Comparison of ENCODE assay signal across 8 mouse cellular contexts in the genomic region with DNA sequence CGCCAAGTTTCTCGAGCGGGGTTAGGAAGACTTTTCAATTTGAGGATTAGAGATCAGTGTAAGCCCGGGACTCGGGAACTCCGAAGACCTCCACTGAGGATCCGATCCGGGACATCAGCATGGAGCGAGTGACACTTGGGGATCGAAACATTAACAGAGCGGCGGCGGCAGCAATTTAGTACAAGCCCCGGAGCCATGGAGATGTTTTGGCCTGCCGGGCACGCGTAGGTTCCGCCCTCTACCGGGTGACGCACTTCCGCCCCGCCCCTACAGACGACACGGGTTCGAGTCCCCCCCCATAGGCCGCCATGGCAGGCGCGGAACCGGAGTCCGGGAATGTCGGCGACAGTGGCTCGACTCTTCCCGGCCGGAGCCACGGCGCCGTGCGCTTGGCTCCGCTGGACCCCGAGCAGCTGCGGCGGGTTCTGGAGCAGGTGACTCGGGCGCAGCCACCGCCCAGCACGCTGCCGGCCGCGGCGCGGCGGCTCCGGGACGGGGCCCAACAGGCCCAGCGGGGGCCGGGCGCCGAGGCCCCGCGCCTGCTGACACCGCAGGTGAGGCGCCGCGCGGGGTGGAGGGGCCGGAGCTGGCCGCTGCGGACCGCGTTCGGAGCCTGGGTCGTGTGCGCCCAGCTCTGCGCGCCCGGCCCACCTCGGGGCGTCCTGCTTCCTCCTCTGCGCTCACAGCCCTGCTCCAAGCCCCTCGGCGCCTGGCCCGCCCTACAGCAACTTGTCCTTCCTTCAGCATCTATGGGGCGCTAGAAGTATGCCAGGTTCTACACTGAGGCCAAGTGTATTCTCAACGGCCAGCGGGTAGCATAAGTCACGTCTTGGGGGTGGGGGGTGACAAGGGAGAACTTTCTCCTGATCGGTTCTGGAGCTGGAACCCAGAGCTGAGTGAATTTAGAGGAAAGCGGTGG. TPM values are rescaled to one million over a fixed set of nuclear protein-coding genes. Genes with fewer than 3 reads are reported as not detected.
DNase-seq lines count a peak whose midpoint lies in the region; ATAC-seq lines count a peak whose summit lies in the region.

Zfp839 (plus strand) TSS at position 244 of the 919 bp plus-strand sequence.

- no peaks in the 10 kb centered on the region for H3K9me3 ChIP-seq in heart, embryonic 14.5 days (ENCODE audit: control insufficient read depth, low read length)
- H3K9me3 ChIP-seq in liver, embryonic 13.5 days (replicated peaks) = no peaks in the 10 kb centered on the region
- no peaks in the 10 kb centered on the region for H3K9me3 ChIP-seq in stomach, embryonic 15.5 days

- H3K27me3 ChIP-seq in heart, embryonic 14.5 days (ENCODE audit: control insufficient read depth, insufficient read depth, low read length) = no peaks in the 10 kb centered on the region
- H3K27me3 ChIP-seq in liver, embryonic 13.5 days = no peaks in the 10 kb centered on the region
- H3K27me3 ChIP-seq in stomach, embryonic 15.5 days (replicated peaks) = no peaks in the 10 kb centered on the region

- peak within 1 kb of the TSS; percentile 90 for H3K9ac ChIP-seq in heart, embryonic 14.5 days (ENCODE audit: low read length)
- peak within 1 kb of the TSS; percentile 88 for H3K9ac ChIP-seq in liver, embryonic 13.5 days
- H3K9ac ChIP-seq in stomach, embryonic 15.5 days = peak within 1 kb of the TSS; percentile 65

- under 1% methylated on average over 84 of the region's 89 CpGs for WGBS in heart, embryonic 14.5 days
- under 1% methylated on average over 89 of the region's 89 CpGs for WGBS in liver, embryonic 13.5 days (ENCODE audit: insufficient replicate concordance)
- WGBS in stomach, embryonic 15.5 days = under 1% methylated on average over 83 of the region's 89 CpGs

- peak; percentile 73 for DNase-seq in CD4-positive, CD25-positive, alpha-beta regulatory T cell, adult 2 months (ENCODE audit: low read depth, low spot score)
- DNase-seq in fibroblast of lung, adult 2 months (ENCODE audit: low read depth) = peak; percentile 44
- peak; percentile 91 for DNase-seq in kidney, postnatal 14 days
- DNase-seq in liver, embryonic 13.5 days = peak; percentile 72
- DNase-seq in natural killer cell, adult 2 months (ENCODE audit: low spot score in 2 of 2) = peak; percentile 38 to 71

- peak within 1 kb of the TSS; percentile 89 for H3K4me3 ChIP-seq in brown adipose tissue, adult 24 weeks (ENCODE audit: insufficient read depth, low read depth, low read length)
- H3K4me3 ChIP-seq in heart, embryonic 14.5 days (ENCODE audit: control insufficient read depth in 1 of 2, insufficient read depth in 1 of 2, low read depth in 1 of 2, low read length in 2 of 2) = peak within 1 kb of the TSS; percentile 89 to 93
- peak within 1 kb of the TSS; percentile 83 for H3K4me3 ChIP-seq in liver, embryonic 13.5 days (replicated peaks)
- peak within 1 kb of the TSS; percentile 80 for H3K4me3 ChIP-seq in stomach, embryonic 15.5 days (replicated peaks)

- ATAC-seq in heart, embryonic 14.5 days (ENCODE audit: insufficient number of reproducible peaks, insufficient read depth, low FRiP score, low read depth) = peak; percentile 72
- peak; percentile 64 for ATAC-seq in liver, embryonic 13.5 days (ENCODE audit: low read depth)
- peak; percentile 63 for ATAC-seq in stomach, embryonic 15.5 days (ENCODE audit: insufficient read depth, low FRiP score, low read depth)

- H3K4me2 ChIP-seq in heart, embryonic 14.5 days (ENCODE audit: low read length) = peak within 1 kb of the TSS; percentile 74
- peak within 1 kb of the TSS; percentile 81 for H3K4me2 ChIP-seq in liver, embryonic 13.5 days
- peak within 1 kb of the TSS; percentile 78 for H3K4me2 ChIP-seq in stomach, embryonic 15.5 days

- peaks cover 3% of the 10 kb centered on the region for H3K36me3 ChIP-seq in heart, embryonic 14.5 days (ENCODE audit: control insufficient read depth, insufficient read depth, low read length)
- no peaks in the 10 kb centered on the region for H3K36me3 ChIP-seq in liver, embryonic 13.5 days
- H3K36me3 ChIP-seq in stomach, embryonic 15.5 days = peaks cover under 1% of the 10 kb centered on the region; the same call in 1 of the 2 replicates

- H3K27ac ChIP-seq in brown adipose tissue, adult 24 weeks (replicated peaks; ENCODE audit: low read depth, low read length) = peak within 1 kb of the TSS; percentile 78
- H3K27ac ChIP-seq in heart, embryonic 14.5 days (replicated peaks in 1 of 2; ENCODE audit: control insufficient read depth in 1 of 2, insufficient read depth in 1 of 2, low read depth in 2 of 2, low read length in 2 of 2) = peak within 1 kb of the TSS; percentile 48 to 75
- H3K27ac ChIP-seq in liver, embryonic 13.5 days = peak within 1 kb of the TSS; percentile 82
- peak within 1 kb of the TSS; percentile 82 for H3K27ac ChIP-seq in stomach, embryonic 15.5 days

- H3K4me1 ChIP-seq in brown adipose tissue, adult 24 weeks (ENCODE audit: control insufficient read depth, insufficient read depth, insufficient read length, low read length) = peaks cover 8% of the 10 kb centered on the region
- peaks cover 17 to 23% of the 10 kb centered on the region in 2 experiments for H3K4me1 ChIP-seq in heart, embryonic 14.5 days (ENCODE audit: control insufficient read depth in 2 of 2, insufficient read depth in 2 of 2, low read length in 2 of 2)
- peaks cover 53% of the 10 kb centered on the region for H3K4me1 ChIP-seq in liver, embryonic 13.5 days (replicated peaks)
- peaks cover 19% of the 10 kb centered on the region for H3K4me1 ChIP-seq in stomach, embryonic 15.5 days

RNA-seq across cellular contexts. Expression of gene Zfp839, which starts in this region (rescaled TPM):
- 3.8 and 4.2 TPM in 2 replicates for polyA plus RNA-seq in brown adipose tissue, adult 24 weeks (2012; ENCODE audit: insufficient read depth, insufficient read length, missing spikeins)
- 4.6 TPM in 2 replicates for polyA plus RNA-seq in heart, embryonic 14.5 days (2014; fragmentation: Nextera tagmentation; extraction: Ambion mirVana)
- 1.6 TPM in 2 replicates for polyA plus RNA-seq in liver, embryonic 13.5 days (2015; fragmentation: Nextera tagmentation; extraction: Ambion mirVana)
- 5.7 and 6.8 TPM in 2 replicates for polyA plus RNA-seq in stomach, embryonic 15.5 days (2015; fragmentation: Nextera tagmentation; extraction: Ambion mirVana)

Comparison
In these comparisons a context has a peak if more than half of its experiments do, and no peak if none do; other contexts are left out.
1. Peak in every context shown above with its lines: DNase-seq, ATAC-seq, H3K4me3 ChIP-seq and H3K27ac ChIP-seq.